Mouse (Mus musculus): ENCODE results near the gene Rapgef3.

- TF ChIP-seq POLR2A (IDR thresholded peaks at IDR 0.05; ENCODE audit: borderline replicate concordance, low read depth, low read length) = no peak
- TF ChIP-seq CTCF (IDR thresholded peaks at IDR 0.05; ENCODE audit: low read depth, low read length) = no peak
These were observed 18.8 kb upstream of the Rapgef3 start for GRCm38 (mm10) chr15:97786412-97787112.

Measured in bone marrow macrophage, adult 2 months (primary cell).